Mouse (Mus musculus) E14TG2a.4 (cell line): ENCODE results near the gene Gys2.
"Not testable (repeated sequence)": the region's sequence is repeated elsewhere in the genome, so short reads cannot be mapped to it uniquely, and the experiment has no call there.

Source experiments
- H3K27me3 ChIP-seq: 2 replicates; pipeline ENCODE4 v1.6.1; 2014; ENCODE audit warnings: low read length, control low read depth; ENCODE audit not compliant: insufficient read depth
- H3K36me3 ChIP-seq: 2 replicates; pipeline ENCODE4 v1.6.1; 2014; ENCODE audit warnings: low read length, control low read depth; ENCODE audit not compliant: insufficient read depth
- H3K4me1 ChIP-seq: replicated peaks from 2 replicates; pipeline ENCODE4 v1.6.1; 2014; ENCODE audit warnings: low read depth, low read length, control low read depth
- H3K4me3 ChIP-seq: replicated peaks from 2 replicates; pipeline ENCODE4 v1.5.1; 2014; ENCODE audit warnings: mild to moderate bottlenecking, low read length
- H3K9me3 ChIP-seq: 2 replicates; pipeline ENCODE4 v1.6.1; 2014; ENCODE audit warnings: low read length, control low read depth
- CTCF ChIP-seq: conservative IDR thresholded peaks from 2 replicates; pipeline ENCODE4 v1.5.1; 2014; ENCODE audit warnings: low read length
- NANOG ChIP-seq: IDR thresholded peaks from 2 replicates; pipeline ENCODE4 v1.6.1; 2014; ENCODE audit warnings: borderline replicate concordance, low read length, mixed read lengths
- POU5F1 ChIP-seq: IDR thresholded peaks from 2 replicates; pipeline ENCODE4 v1.6.1; 2014; ENCODE audit warnings: low read length, borderline replicate concordance

The Gys2 gene

GRCm38 (mm10) chr6:142472801-142473203, at the start of gene Gys2:
Gene Gys2, minus strand, starts transcription at chr6:142473109.
- Histone ChIP-seq H3K4me1 (0 out of 2 replicates have a peak, but pooled peaks cover 7% of the 10 kb centered on the region), H3K9me3 (no peaks in the 10 kb centered on the region), H3K36me3 (no peaks in the 10 kb centered on the region), H3K4me3 (no peak within 1 kb of the TSS), H3K27me3 (no peaks in the 10 kb centered on the region)
- TF ChIP-seq CTCF (no peak), NANOG (no peak), POU5F1 (no peak)

GRCm38 (mm10) chr6:142521591-142522110, 48.7 kb upstream of the Gys2 start:
- TF ChIP-seq CTCF (no peak), NANOG (no peak), POU5F1 (no peak)
- no peaks in the 10 kb centered on the region for H3K4me1 ChIP-seq
- H3K9me3 ChIP-seq: no peaks in the 10 kb centered on the region
- H3K27me3 ChIP-seq: no peaks in the 10 kb centered on the region
- no peaks in the 10 kb centered on the region for H3K36me3 ChIP-seq
- no peak overlapping the region for H3K4me3 ChIP-seq

- TF ChIP-seq NANOG (no peak), CTCF (peak; percentile 71)
- no peaks in the 10 kb centered on the region for H3K27me3 ChIP-seq
- no peaks in the 10 kb centered on the region for H3K36me3 ChIP-seq
- H3K4me1 ChIP-seq: peaks cover 7% of the 10 kb centered on the region
- H3K4me3 ChIP-seq: no peak overlapping the region
- no peaks in the 10 kb centered on the region for H3K9me3 ChIP-seq
These were observed 46.2 kb upstream of the Gys2 start for GRCm38 (mm10) chr6:142519110-142519509.

- H3K4me1 ChIP-seq: peaks cover 37% of the 10 kb centered on the region
- not testable (repeated sequence) for H3K36me3 ChIP-seq, H3K27me3 ChIP-seq, H3K9me3 ChIP-seq, H3K4me3 ChIP-seq
These were observed 42.5 kb upstream of the Gys2 start for GRCm38 (mm10) chr6:142515379-142515778.

GRCm38 (mm10) chr6:142514912-142515311, 42.0 kb upstream of the Gys2 start:
- Histone ChIP-seq H3K27me3 (no peaks in the 10 kb centered on the region), H3K4me1 (peaks cover 42% of the 10 kb centered on the region), H3K36me3 (no peaks in the 10 kb centered on the region), H3K4me3 (no peak overlapping the region), H3K9me3 (no peaks in the 10 kb centered on the region)
- TF ChIP-seq POU5F1 (no peak), CTCF (no peak; the same call in 1 of the 2 replicates), NANOG (no peak)

- Histone ChIP-seq H3K27me3 (no peaks in the 10 kb centered on the region), H3K36me3 (no peaks in the 10 kb centered on the region), H3K4me3 (no peak overlapping the region), H3K9me3 (no peaks in the 10 kb centered on the region), H3K4me1 (peaks cover 61% of the 10 kb centered on the region)
- no peak for TF ChIP-seq CTCF
- no peak for TF ChIP-seq NANOG
- TF ChIP-seq POU5F1: no peak
These were observed 40.0 kb upstream of the Gys2 start for GRCm38 (mm10) chr6:142512902-142513301.

- no peaks in the 10 kb centered on the region for H3K9me3 ChIP-seq
- TF ChIP-seq POU5F1 (no peak), CTCF (no peak), NANOG (no peak)
These were observed 38.7 kb upstream of the Gys2 start for GRCm38 (mm10) chr6:142511516-142512135.

GRCm38 (mm10) chr6:142508663-142509062, 35.8 kb upstream of the Gys2 start:
- H3K27me3 ChIP-seq: no peaks in the 10 kb centered on the region
- no peak for TF ChIP-seq CTCF
- no peak for TF ChIP-seq POU5F1
- TF ChIP-seq NANOG: no peak
- H3K36me3 ChIP-seq: peaks cover 27% of the 10 kb centered on the region
- no peaks in the 10 kb centered on the region for H3K9me3 ChIP-seq
- H3K4me1 ChIP-seq: peaks cover 85% of the 10 kb centered on the region
- H3K4me3 ChIP-seq: peak overlapping the region; percentile 83

More at GRCm38 (mm10) chr6:142511516-142512135, 38.7 kb upstream of the Gys2 start:
- Histone ChIP-seq H3K4me1 (peaks cover 62% of the 10 kb centered on the region), H3K27me3 (no peaks in the 10 kb centered on the region), H3K36me3 (no peaks in the 10 kb centered on the region), H3K4me3 (peak overlapping the region; percentile 33)

GRCm38 (mm10) chr6:142507785-142508162, 34.9 kb upstream of the Gys2 start, which contains the start of gene Ldhb:
Gene Ldhb, minus strand, starts transcription at chr6:142507957.
- TF ChIP-seq CTCF: no peak
- no peak for TF ChIP-seq POU5F1
- TF ChIP-seq NANOG: no peak
- Histone ChIP-seq H3K4me3 (peak within 1 kb of the TSS; percentile 83), H3K27me3 (no peaks in the 10 kb centered on the region), H3K9me3 (no peaks in the 10 kb centered on the region), H3K36me3 (peaks cover 32% of the 10 kb centered on the region), H3K4me1 (peaks cover 86% of the 10 kb centered on the region)
